Mouse (Mus musculus): ENCODE results near the gene Mapk11.

The Mapk11 gene

DNA sequence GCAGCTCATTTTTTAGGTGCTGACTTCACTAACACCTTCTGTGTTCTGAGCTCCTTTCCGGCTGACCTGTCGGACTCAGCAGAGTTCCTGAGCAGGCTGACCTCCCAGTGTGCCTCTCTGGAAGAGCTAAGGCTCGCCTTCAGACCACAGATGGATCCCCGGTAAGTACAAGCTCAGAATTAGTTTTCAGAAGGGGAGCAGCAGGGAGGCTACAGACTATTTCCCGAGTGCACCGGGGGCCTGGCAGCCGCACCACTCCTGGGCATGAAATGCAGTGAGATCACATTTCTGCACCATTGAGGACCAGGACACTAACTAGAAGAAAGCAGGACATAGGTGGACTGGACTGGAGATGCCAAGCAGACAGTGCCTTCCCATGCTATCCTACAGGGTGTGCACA, 50.8 kb downstream of the Mapk11 start:
- no peak for DNase-seq

DNA sequence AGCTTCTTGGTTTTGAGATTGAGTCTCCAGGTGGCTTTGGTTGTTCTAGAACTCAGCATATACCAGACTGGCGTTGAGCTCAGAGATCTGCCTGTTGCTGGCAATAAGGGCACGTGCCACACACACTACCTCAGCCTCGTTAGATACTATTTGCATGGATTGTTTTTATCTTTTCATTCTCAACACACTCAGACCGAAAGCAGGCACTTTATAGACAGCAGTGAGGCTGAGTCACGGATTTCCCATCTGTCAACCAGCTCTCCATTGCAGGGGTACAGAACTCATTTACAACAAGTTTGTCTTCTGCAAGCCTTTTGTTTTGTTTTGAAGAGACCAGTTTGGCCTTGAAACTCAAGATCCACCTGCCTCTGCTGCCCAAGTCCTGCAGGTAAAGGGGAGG, 52.0 kb downstream of the Mapk11 start:
- DNase-seq: no peak

All from kidney, postnatal 10 days (tissue).